Mouse (Mus musculus): ENCODE results near the gene Pla2g6.

Pla2g6 gene

GRCm38 (mm10) chr15:79242574-79243233 is 85.5 kb downstream of the Pla2g6 start:
- no peak for DNase-seq (ENCODE audit: low spot score in 2 of 2)

DNA sequence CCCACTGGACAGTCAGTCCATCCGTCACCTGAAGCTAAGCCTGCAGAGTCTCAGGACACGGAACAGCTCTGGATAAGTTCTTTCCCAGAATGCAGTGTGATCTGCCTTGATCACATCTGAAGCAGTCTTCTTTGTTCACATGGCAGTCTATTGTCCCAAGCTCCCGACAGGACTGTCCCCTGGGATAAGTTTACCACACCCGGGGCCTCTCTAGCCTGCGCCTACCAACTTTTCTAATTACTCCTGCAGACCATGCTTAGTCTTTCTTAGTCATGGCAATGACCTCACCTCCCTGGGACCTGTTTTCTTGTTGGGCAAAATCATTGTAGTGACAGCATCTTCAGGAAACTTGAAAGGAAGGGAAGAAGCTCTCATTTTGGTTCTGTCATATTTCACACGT is 90.2 kb downstream of the Pla2g6 start:
- DNase-seq (ENCODE audit: low spot score in 2 of 2) = no peak

Data from right cerebral cortex, adult 2 months (tissue).